Comparison of ENCODE assay signal across 27 mouse cellular contexts in the genomic region with DNA sequence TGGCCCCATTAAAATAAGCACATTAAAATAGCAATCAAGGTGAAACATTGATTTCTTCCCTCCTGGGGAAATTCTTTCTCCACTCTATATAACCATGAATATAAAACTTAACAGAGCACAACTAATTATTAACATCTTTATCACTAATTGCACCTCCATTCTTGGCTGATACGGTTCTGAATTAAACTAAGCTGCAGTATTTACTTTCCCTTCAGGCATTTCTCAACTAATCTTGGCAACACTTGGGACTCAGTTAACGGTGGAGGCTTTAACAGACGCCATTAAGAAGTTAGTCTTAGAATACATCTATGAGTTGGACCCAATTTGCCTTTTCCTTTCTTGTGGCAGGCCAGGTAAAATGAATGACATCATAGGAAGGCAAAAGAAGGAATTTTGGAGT.
DNase-seq lines count a peak whose midpoint lies in the region; ATAC-seq and TF ChIP-seq lines count a peak whose summit lies in the region.
"Had no signal": no experiment of that assay in that cellular context is flagged by ENCODE, and none has a peak within 500 bp of the region (broad histone marks: within the 10 kb centered on the region; RNA-seq: fewer than 3 reads in every experiment).

No protein-coding gene starts in this region.

- no peak overlapping the region for H3K4me3 ChIP-seq in liver, adult 2 months (ENCODE audit: insufficient read depth, low read depth, low read length)
- no peak overlapping the region for H3K4me3 ChIP-seq in neural tube, embryonic 13.5 days
- H3K4me3 ChIP-seq in forebrain, embryonic 15.5 days, result no peak overlapping the region
- H3K4me3 ChIP-seq: embryonic facial prominence, embryonic 10.5 days; embryonic facial prominence, embryonic 13.5 days; erythroblast, embryonic 14.5 days; forebrain, embryonic 12.5 days; heart, adult 2 months; heart, embryonic 10.5 days; heart, embryonic 13.5 days; hindbrain, embryonic 15.5 days had no signal

- H3K36me3 ChIP-seq in liver, adult 2 months (ENCODE audit: control insufficient read depth, insufficient read depth, low read length), result no peaks in the 10 kb centered on the region
- no peaks in the 10 kb centered on the region for H3K36me3 ChIP-seq in neural tube, embryonic 13.5 days
- no peaks in the 10 kb centered on the region for H3K36me3 ChIP-seq in forebrain, embryonic 15.5 days
- H3K36me3 ChIP-seq: embryonic facial prominence, embryonic 10.5 days; embryonic facial prominence, embryonic 13.5 days; hindbrain, embryonic 15.5 days had no signal

- H3K4me1 ChIP-seq in liver, adult 2 months (ENCODE audit: control insufficient read depth, insufficient read depth, low read length), result no peaks in the 10 kb centered on the region
- peaks cover 19% of the 10 kb centered on the region for H3K4me1 ChIP-seq in neural tube, embryonic 13.5 days (replicated peaks)
- no peaks in the 10 kb centered on the region for H3K4me1 ChIP-seq in forebrain, embryonic 15.5 days
- H3K4me1 ChIP-seq: forebrain, embryonic 12.5 days had no signal

- no peaks in the 10 kb centered on the region for H3K27me3 ChIP-seq in liver, adult 2 months (ENCODE audit: control insufficient read depth, insufficient read depth, low read length)
- no peaks in the 10 kb centered on the region for H3K27me3 ChIP-seq in neural tube, embryonic 13.5 days
- no peaks in the 10 kb centered on the region for H3K27me3 ChIP-seq in forebrain, embryonic 15.5 days
- H3K27me3 ChIP-seq: embryonic facial prominence, embryonic 13.5 days; forebrain, embryonic 12.5 days; heart, embryonic 13.5 days; hindbrain, embryonic 15.5 days had no signal

- peak; percentile 47 for ATAC-seq in neural tube, embryonic 13.5 days (ENCODE audit: low read depth)
- ATAC-seq in forebrain, embryonic 15.5 days (replicated peaks), result no peak
- ATAC-seq: CD4-positive, CD25-positive, alpha-beta regulatory T cell, adult 4 months; forebrain, embryonic 16.5 days had no signal

- no peaks in the 10 kb centered on the region for H3K9me3 ChIP-seq in neural tube, embryonic 13.5 days
- no peaks in the 10 kb centered on the region for H3K9me3 ChIP-seq in forebrain, embryonic 15.5 days
- H3K9me3 ChIP-seq: embryonic facial prominence, embryonic 10.5 days; embryonic facial prominence, embryonic 13.5 days; forebrain, embryonic 12.5 days; heart, embryonic 10.5 days; heart, embryonic 13.5 days; hindbrain, embryonic 15.5 days had no signal

- H3K27ac ChIP-seq in liver, adult 2 months (replicated peaks; ENCODE audit: insufficient read depth, low read depth, low read length), result no peak overlapping the region
- H3K27ac ChIP-seq in neural tube, embryonic 13.5 days (replicated peaks), result no peak overlapping the region
- H3K27ac ChIP-seq in forebrain, embryonic 15.5 days (replicated peaks), result no peak overlapping the region
- H3K27ac ChIP-seq: embryonic facial prominence, embryonic 10.5 days; embryonic facial prominence, embryonic 13.5 days; forebrain, embryonic 12.5 days; heart, adult 2 months; heart, embryonic 10.5 days; heart, embryonic 13.5 days; hindbrain, embryonic 15.5 days had no signal

- WGBS in liver, adult 2 months, result 30% methylated on average over 3 of the region's 3 CpGs
- WGBS in neural tube, embryonic 13.5 days, result 65% methylated on average over 3 of the region's 3 CpGs
- 37% methylated on average over 3 of the region's 3 CpGs for WGBS in forebrain, embryonic 15.5 days

- TF ChIP-seq POLR2A in liver, adult 2 months (IDR thresholded peaks at IDR 0.05; ENCODE audit: extremely low read depth, insufficient read depth, low read length), result no peak

- H3K4me2 ChIP-seq in neural tube, embryonic 13.5 days, result no peak overlapping the region
- no peak overlapping the region for H3K4me2 ChIP-seq in forebrain, embryonic 15.5 days (replicated peaks)
- H3K4me2 ChIP-seq: embryonic facial prominence, embryonic 13.5 days; forebrain, embryonic 12.5 days; heart, embryonic 13.5 days; hindbrain, embryonic 15.5 days had no signal

- DNase-seq in kidney, adult 9 months, result peak; percentile 48
- no peak for DNase-seq in kidney, adult 11 months
- peak; percentile 7 for DNase-seq in liver, adult 2 months (ENCODE audit: extremely low read depth, low read depth, low spot score)
- no peak for DNase-seq in liver
- no peak for DNase-seq in neural tube, embryonic 10.5 days (ENCODE audit: extremely low spot score, low spot score)
- DNase-seq: adrenal gland, adult 2 months; adrenal gland, postnatal 14 days; cerebellum, adult 11-12 months; cerebellum, adult 8-10 months; cerebellum, postnatal 36 days; embryo, embryonic 11 days; gastrocnemius, postnatal 10 days; gastrocnemius, postnatal 36 days; heart, adult 2 months; heart, postnatal 14 days; heart, postnatal 4 days had no signal

- no peaks in the 10 kb centered on the region for H3K79me2 ChIP-seq in liver, adult 2 months (ENCODE audit: control insufficient read depth, insufficient read depth, low read length)

- TF ChIP-seq CTCF in liver, adult 2 months (IDR thresholded peaks at IDR 0.05; ENCODE audit: low read depth, low read length), result no peak

- no peak overlapping the region for H3K9ac ChIP-seq in liver, adult 2 months (ENCODE audit: low read depth, low read length)
- H3K9ac ChIP-seq in neural tube, embryonic 13.5 days, result no peak overlapping the region
- H3K9ac ChIP-seq in forebrain, embryonic 15.5 days (replicated peaks), result no peak overlapping the region
- H3K9ac ChIP-seq: embryonic facial prominence, embryonic 13.5 days; forebrain, embryonic 12.5 days; heart, embryonic 13.5 days; hindbrain, embryonic 15.5 days had no signal

Comparison
In these comparisons a context has a peak if more than half of its experiments do, and no peak if none do; other contexts are left out.
1. DNase-seq: peak in kidney, adult 9 months (single experiment) and liver, adult 2 months (single experiment); none in kidney, adult 11 months (single experiment), liver (single experiment) and neural tube, embryonic 10.5 days (single experiment).